Mouse (Mus musculus) liver, adult 2 months (tissue): ENCODE measurements around the gene Tbx6.

ENCODE experiments used
- CTCF ChIP-seq: fragments of 200-500 bp; IDR thresholded peaks from 2 replicates; pipeline ENCODE4 v1.5.1; 2011; ENCODE audit warnings: low read depth, low read length, control low read depth
- POLR2A ChIP-seq: fragments of 200-500 bp; IDR thresholded peaks from 2 replicates; pipeline ENCODE4 v1.6.1; 2011; ENCODE audit warnings: low read length, control low read depth; ENCODE audit not compliant: insufficient read depth; ENCODE audit errors: extremely low read depth

- TF ChIP-seq POLR2A (no peak), CTCF (no peak)
Measured at GRCm38 (mm10) chr7:126746066-126746465, 35.2 kb upstream of the Tbx6 start.
